Mouse (Mus musculus): ENCODE data around the gene Mfsd14a. TPM values are rescaled to one million over a fixed set of nuclear protein-coding genes. Genes with fewer than 3 reads are reported as not detected.

The Mfsd14a gene
- polyA plus RNA-seq, 1 experiment from 2014 or later, result 86.5 TPM

DNA sequence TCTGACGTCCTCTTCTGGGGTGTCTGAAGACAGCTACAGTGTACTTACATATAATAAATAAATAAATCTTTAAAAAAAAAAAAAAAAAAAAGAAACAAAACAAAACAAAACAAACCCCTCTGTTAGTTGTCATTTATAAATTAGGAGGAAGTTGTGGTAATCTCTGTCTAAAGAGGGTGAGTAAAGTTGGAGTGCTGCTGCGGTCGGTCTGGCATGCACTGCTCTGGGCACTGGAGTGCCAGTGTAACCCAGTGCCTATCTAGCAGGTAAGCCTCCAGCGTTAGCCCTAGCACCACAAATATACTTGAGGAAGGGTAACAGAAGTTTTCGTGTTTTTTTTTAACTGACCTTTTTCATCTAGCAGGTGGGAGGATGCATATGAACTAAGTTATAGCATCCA, 61.5 kb downstream of the Mfsd14a start:
- DNase-seq (ENCODE audit: low spot score), result no peak
- WGBS, result 92% methylated on average over 5 of the region's 5 CpGs
- no peaks in the 10 kb centered on the region for H3K36me3 ChIP-seq (ENCODE audit: control insufficient read depth, insufficient read depth, low read length)

DNA sequence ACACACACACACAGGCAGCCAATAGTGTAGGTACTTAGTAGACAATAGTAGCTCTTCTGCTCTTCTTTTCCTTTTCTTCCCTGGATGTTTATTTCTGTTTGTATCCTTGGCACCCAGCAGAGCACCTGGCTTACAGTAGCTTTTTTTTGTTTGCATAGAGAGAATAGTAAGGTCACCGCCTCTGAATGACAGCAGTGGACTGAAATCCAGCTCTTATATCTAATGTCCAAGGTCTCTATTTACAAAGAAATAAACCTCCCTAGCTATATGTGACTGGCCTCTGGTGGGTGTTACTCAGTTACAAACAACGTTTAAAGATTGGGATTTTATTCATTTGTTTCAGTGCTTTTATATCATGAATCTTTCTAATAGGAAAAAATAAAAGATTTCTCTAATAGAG, 62.8 kb downstream of the Mfsd14a start:
- Histone ChIP-seq H3K27me3 (ENCODE audit: control insufficient read depth, insufficient read depth, low read length) (no peaks in the 10 kb centered on the region), H3K36me3 (ENCODE audit: control insufficient read depth, insufficient read depth, low read length) (no peaks in the 10 kb centered on the region), H3K4me3 (ENCODE audit: low read depth, low read length) (no peak overlapping the region), H3K4me1 (replicated peaks; ENCODE audit: control insufficient read depth, insufficient read depth, low read length) (no peaks in the 10 kb centered on the region), H3K9me3 (ENCODE audit: control insufficient read depth, low read length) (no peaks in the 10 kb centered on the region), H3K4me2 (replicated peaks; ENCODE audit: low read depth, low read length) (no peak overlapping the region), H3K27ac (ENCODE audit: low read depth, low read length) (no peak overlapping the region), H3K9ac (ENCODE audit: low read depth, low read length) (no peak overlapping the region)
- no peak for ATAC-seq (ENCODE audit: low FRiP score)
- 95% methylated on average over 2 of the region's 2 CpGs for WGBS
- no peak for DNase-seq (ENCODE audit: low spot score)

More for the DNA sequence above, 61.5 kb downstream of the Mfsd14a start:
- H3K4me3 ChIP-seq (ENCODE audit: low read depth, low read length), result no peak overlapping the region
- no peak for ATAC-seq (ENCODE audit: low FRiP score)
- H3K4me2 ChIP-seq (replicated peaks; ENCODE audit: low read depth, low read length), result no peak overlapping the region
- no peak overlapping the region for H3K9ac ChIP-seq (ENCODE audit: low read depth, low read length)
- no peaks in the 10 kb centered on the region for H3K4me1 ChIP-seq (replicated peaks; ENCODE audit: control insufficient read depth, insufficient read depth, low read length)
- no peaks in the 10 kb centered on the region for H3K9me3 ChIP-seq (ENCODE audit: control insufficient read depth, low read length)
- H3K27ac ChIP-seq (ENCODE audit: low read depth, low read length), result no peak overlapping the region
- H3K27me3 ChIP-seq (ENCODE audit: control insufficient read depth, insufficient read depth, low read length), result no peaks in the 10 kb centered on the region

DNA sequence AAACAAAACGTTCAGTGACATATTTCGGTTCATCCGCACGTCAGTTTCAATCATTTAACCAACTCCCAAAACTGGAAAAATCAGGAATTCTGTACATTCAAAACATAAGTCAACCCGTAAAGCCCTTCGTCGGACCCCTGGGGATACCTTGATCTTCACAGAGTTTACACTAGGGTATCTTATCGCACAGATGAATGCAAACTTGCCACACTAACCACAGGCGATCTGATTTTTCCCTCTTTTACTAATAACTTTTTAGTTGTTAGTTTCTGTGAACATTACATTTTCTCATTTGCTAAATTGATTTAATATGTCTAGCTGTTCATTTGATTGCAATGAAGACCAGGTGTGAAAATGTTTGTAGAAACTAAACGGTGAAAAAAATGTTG, 66.9 kb downstream of the Mfsd14a start:
- peak overlapping the region; percentile 76 for H3K4me3 ChIP-seq (ENCODE audit: low read depth, low read length)
- peak overlapping the region; percentile 52 for H3K4me2 ChIP-seq (replicated peaks; ENCODE audit: low read depth, low read length)
- ATAC-seq (ENCODE audit: low FRiP score) (no peak), DNase-seq (ENCODE audit: low spot score) (no peak)
- H3K27me3 ChIP-seq (ENCODE audit: control insufficient read depth, insufficient read depth, low read length), result no peaks in the 10 kb centered on the region
- no peaks in the 10 kb centered on the region for H3K9me3 ChIP-seq (ENCODE audit: control insufficient read depth, low read length)
- H3K9ac ChIP-seq (ENCODE audit: low read depth, low read length), result peak overlapping the region; percentile 82
- 11% methylated on average over 10 of the region's 10 CpGs for WGBS
- H3K4me1 ChIP-seq (replicated peaks; ENCODE audit: control insufficient read depth, insufficient read depth, low read length), result no peaks in the 10 kb centered on the region
- no peak overlapping the region for H3K27ac ChIP-seq (ENCODE audit: low read depth, low read length)
- no peaks in the 10 kb centered on the region for H3K36me3 ChIP-seq (ENCODE audit: control insufficient read depth, insufficient read depth, low read length)

DNA sequence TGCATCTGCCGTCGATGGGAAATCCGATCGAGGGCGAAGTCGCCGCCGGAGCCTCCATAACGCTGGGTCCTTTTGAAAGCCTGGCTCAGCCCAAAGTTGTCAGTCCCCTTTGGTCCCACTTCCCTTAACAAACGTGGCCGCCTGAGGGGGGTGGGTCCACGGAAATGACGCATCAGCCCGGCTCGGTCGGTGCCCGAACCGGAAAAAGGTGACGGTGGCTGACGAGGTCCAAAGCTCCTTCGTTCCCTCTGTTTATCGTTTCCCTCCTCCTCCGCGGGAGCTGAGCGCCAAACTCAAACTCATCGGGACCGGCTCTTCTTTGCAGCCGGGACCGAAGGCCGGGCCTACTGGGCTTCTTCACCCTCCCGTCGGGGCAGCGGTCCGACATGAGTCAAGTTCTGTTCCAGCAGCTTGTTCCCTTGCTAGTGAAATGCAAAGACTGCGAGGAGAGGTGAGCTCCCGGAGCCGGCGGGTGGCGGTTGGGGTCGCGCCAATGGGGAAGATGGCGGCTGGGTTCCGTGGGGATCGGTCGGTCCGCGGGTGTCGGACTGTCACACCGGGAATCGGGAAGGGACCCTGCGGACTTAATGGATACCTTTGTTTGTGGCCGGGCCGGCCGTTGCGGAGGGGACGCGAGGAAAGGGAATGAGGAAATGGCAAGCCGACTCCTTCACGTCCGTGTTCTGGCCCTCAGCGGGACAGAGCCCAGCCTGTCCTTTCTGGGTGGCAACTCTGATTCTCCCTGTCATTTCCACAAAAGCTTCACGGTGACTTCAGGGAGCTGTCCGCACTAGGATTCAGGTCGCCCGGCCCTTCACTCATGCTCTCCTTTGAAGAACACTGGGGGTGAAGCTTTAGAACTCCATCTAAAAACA, 67.5 kb downstream of the Mfsd14a start, which contains the start of gene Sass6:
Gene Sass6, plus strand, starts transcription at position 255 of the 875 bp plus-strand sequence.
- H3K4me2 ChIP-seq (replicated peaks; ENCODE audit: low read depth, low read length), result peak within 1 kb of the TSS; percentile 52
- ATAC-seq (ENCODE audit: low FRiP score) (peak; percentile 98), DNase-seq (ENCODE audit: low spot score) (peak; percentile 98)
- no peaks in the 10 kb centered on the region for H3K36me3 ChIP-seq (ENCODE audit: control insufficient read depth, insufficient read depth, low read length)
- H3K27me3 ChIP-seq (ENCODE audit: control insufficient read depth, insufficient read depth, low read length), result no peaks in the 10 kb centered on the region
- H3K9me3 ChIP-seq (ENCODE audit: control insufficient read depth, low read length), result no peaks in the 10 kb centered on the region
- H3K4me3 ChIP-seq (ENCODE audit: low read depth, low read length), result peak within 1 kb of the TSS; percentile 76
- under 1% methylated on average over 63 of the region's 65 CpGs for WGBS
- H3K27ac ChIP-seq (ENCODE audit: low read depth, low read length), result peak within 1 kb of the TSS; percentile 67; the same call in 1 of the 2 replicates
- H3K4me1 ChIP-seq (replicated peaks; ENCODE audit: control insufficient read depth, insufficient read depth, low read length), result no peaks in the 10 kb centered on the region
- H3K9ac ChIP-seq (ENCODE audit: low read depth, low read length), result peak within 1 kb of the TSS; percentile 82

DNA sequence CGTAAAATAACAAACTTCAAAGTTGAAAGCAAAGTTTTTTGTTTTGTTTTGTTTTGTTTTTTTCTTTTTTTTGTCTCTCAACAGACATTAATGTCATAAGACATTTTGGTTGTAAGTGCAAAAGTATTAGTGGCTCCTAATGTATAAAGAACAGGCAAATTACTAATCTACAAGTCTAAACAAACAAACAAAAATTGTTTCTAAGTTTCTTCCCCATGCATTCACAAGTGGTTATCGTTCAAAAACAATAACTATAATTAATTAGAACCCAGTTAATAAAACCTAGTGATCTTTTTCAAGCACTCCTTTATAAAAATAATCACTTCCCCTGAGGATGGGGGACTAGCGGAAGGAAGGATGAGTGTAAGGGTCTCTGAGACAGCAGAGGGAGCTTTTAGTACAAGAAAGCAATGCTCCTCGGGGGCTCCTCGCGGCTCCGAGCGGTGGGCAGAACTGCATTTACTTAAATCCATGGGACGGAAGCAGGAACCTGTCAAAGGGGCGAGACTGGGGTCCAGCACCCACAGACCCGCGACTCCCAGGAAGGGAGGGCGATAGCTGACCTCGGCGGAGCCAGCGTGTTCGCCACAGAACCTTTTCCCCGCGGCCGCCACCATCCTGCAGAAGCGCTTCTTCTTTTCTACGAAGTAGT, 68.3 kb downstream of the Mfsd14a start:
- no peaks in the 10 kb centered on the region for H3K9me3 ChIP-seq (ENCODE audit: control insufficient read depth, low read length)
- H3K27ac ChIP-seq (ENCODE audit: low read depth, low read length), result peak overlapping the region; percentile 67; the same call in 1 of the 2 replicates
- ATAC-seq (ENCODE audit: low FRiP score) (peak; percentile 77), DNase-seq (ENCODE audit: low spot score) (no peak)
- H3K27me3 ChIP-seq (ENCODE audit: control insufficient read depth, insufficient read depth, low read length), result no peaks in the 10 kb centered on the region
- peak overlapping the region; percentile 76 for H3K4me3 ChIP-seq (ENCODE audit: low read depth, low read length)
- peak overlapping the region; percentile 32 for H3K4me2 ChIP-seq (replicated peaks; ENCODE audit: low read depth, low read length)
- 2% methylated on average over 22 of the region's 22 CpGs for WGBS
- H3K4me1 ChIP-seq (replicated peaks; ENCODE audit: control insufficient read depth, insufficient read depth, low read length), result no peaks in the 10 kb centered on the region
- peaks cover 3% of the 10 kb centered on the region; the same call in 1 of the 2 replicates for H3K36me3 ChIP-seq (ENCODE audit: control insufficient read depth, insufficient read depth, low read length)
- peak overlapping the region; percentile 73 for H3K9ac ChIP-seq (ENCODE audit: low read depth, low read length)

DNA sequence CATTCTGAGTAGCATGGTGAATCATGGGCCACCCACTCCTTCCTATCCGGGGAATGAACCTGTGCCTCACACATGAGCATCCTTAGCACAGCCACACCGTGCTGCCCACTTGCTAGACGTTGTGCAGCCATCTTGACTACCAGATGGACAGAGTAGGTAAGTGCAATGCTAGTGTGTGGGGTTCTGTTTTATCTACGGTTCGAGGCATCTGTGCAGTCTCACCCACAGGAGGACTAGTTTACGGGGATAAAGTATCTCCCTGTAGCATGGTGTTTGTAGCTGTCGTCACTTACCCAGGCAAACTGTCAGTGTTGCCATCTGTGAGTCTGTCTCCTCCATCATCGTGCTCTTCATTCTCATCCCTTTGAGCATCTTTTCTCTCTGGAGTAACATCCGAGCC, 80.3 kb downstream of the Mfsd14a start:
- no peak for ATAC-seq (ENCODE audit: low FRiP score)
- Histone ChIP-seq H3K36me3 (ENCODE audit: control insufficient read depth, insufficient read depth, low read length) (peaks cover 10% of the 10 kb centered on the region; the same call in 1 of the 2 replicates), H3K4me2 (replicated peaks; ENCODE audit: low read depth, low read length) (no peak overlapping the region), H3K27ac (ENCODE audit: low read depth, low read length) (no peak overlapping the region), H3K27me3 (ENCODE audit: control insufficient read depth, insufficient read depth, low read length) (no peaks in the 10 kb centered on the region), H3K9ac (ENCODE audit: low read depth, low read length) (no peak overlapping the region), H3K4me3 (ENCODE audit: low read depth, low read length) (no peak overlapping the region), H3K4me1 (replicated peaks; ENCODE audit: control insufficient read depth, insufficient read depth, low read length) (no peaks in the 10 kb centered on the region), H3K9me3 (ENCODE audit: control insufficient read depth, low read length) (no peaks in the 10 kb centered on the region)
- WGBS, result 98% methylated on average over 9 of the region's 9 CpGs
- no peak for DNase-seq (ENCODE audit: low spot score)

Other genes with a start within 250 kb of the Mfsd14a start
- gene Cdc14a, start 238.6 kb downstream of the Mfsd14a start, polyA plus RNA-seq (2014; fragmentation: Nextera tagmentation; extraction: Ambion mirVana), result 14.1 and 17.2 TPM in 2 replicates
- 123 and 132 TPM in 2 replicates for gene Rtca, start 154.5 kb downstream of the Mfsd14a start, polyA plus RNA-seq (2014; fragmentation: Nextera tagmentation; extraction: Ambion mirVana)
- 13.0 and 14.2 TPM in 2 replicates for gene Dbt, start 149.6 kb downstream of the Mfsd14a start, polyA plus RNA-seq (2014; fragmentation: Nextera tagmentation; extraction: Ambion mirVana)
- 0.66 and 0.67 TPM in 2 replicates for gene Lrrc39, start 99.7 kb downstream of the Mfsd14a start, polyA plus RNA-seq (2014; fragmentation: Nextera tagmentation; extraction: Ambion mirVana)
- gene Sass6, start 67.7 kb downstream of the Mfsd14a start, polyA plus RNA-seq (2014; fragmentation: Nextera tagmentation; extraction: Ambion mirVana), result 32.7 and 34.9 TPM in 2 replicates
- 22.8 and 31.3 TPM in 2 replicates for gene Trmt13, start 48.1 kb downstream of the Mfsd14a start, polyA plus RNA-seq (2014; fragmentation: Nextera tagmentation; extraction: Ambion mirVana)
- gene Gm43191, start 18.6 kb upstream of the Mfsd14a start, polyA plus RNA-seq (2014; fragmentation: Nextera tagmentation; extraction: Ambion mirVana), result not detected in 2 replicates
- gene Slc35a3, start 50.2 kb upstream of the Mfsd14a start, polyA plus RNA-seq (2014; fragmentation: Nextera tagmentation; extraction: Ambion mirVana), result 7.7 and 8.3 TPM in 2 replicates
- gene Agl, start 145.5 kb upstream of the Mfsd14a start, polyA plus RNA-seq (2014; fragmentation: Nextera tagmentation; extraction: Ambion mirVana), result 15.2 and 16.6 TPM in 2 replicates
- 9.5 and 10.3 TPM in 2 replicates for gene Frrs1, start 196.8 kb upstream of the Mfsd14a start, polyA plus RNA-seq (2014; fragmentation: Nextera tagmentation; extraction: Ambion mirVana)

All from hindbrain, embryonic 11.5 days (tissue).